Mouse (Mus musculus) macrophage (primary cell): ENCODE results near the gene Pkib. TPM values are rescaled to one million over a fixed set of nuclear protein-coding genes. Genes with fewer than 3 reads are reported as not detected.

Experiments
- H3K27ac ChIP-seq: fragments of 350-480 bp; formaldehyde crosslinking; 2 replicates; pipeline ENCODE4 v1.9.0; 2021
- H3K36me3 ChIP-seq: fragments of 350-480 bp; formaldehyde crosslinking; 2 replicates; pipeline ENCODE4 v1.9.0; 2021; ENCODE audit errors: inconsistent target
- H3K4me3 ChIP-seq: fragments of 350-480 bp; formaldehyde crosslinking; 2 replicates; pipeline ENCODE4 v1.9.0; 2021; ENCODE audit errors: inconsistent target
- H3K79me2 ChIP-seq: fragments of 350-480 bp; formaldehyde crosslinking; 2 replicates; pipeline ENCODE4 v1.9.0; 2021; ENCODE audit errors: inconsistent target
- WGBS: methylation state at CpG from one replicate; pipeline ENCODE4 v1.1.7; 2026; ENCODE audit warnings: inconsistent platforms; ENCODE audit not compliant: missing documents; 5-methylcytosine and 5-hydroxymethylcytosine counted together
- polyA plus RNA-seq: library from polyadenylated mRNA; stranded (reverse); fragments of 250-400 nt; gene quantifications from 3 replicates; pipeline ENCODE4 v1.2.4, GENCODE M21; 2018; ENCODE audit warnings: inconsistent platforms

Gene Pkib
- polyA plus RNA-seq, 1 experiment from 2014 or later, result 42.5 TPM

DNA sequence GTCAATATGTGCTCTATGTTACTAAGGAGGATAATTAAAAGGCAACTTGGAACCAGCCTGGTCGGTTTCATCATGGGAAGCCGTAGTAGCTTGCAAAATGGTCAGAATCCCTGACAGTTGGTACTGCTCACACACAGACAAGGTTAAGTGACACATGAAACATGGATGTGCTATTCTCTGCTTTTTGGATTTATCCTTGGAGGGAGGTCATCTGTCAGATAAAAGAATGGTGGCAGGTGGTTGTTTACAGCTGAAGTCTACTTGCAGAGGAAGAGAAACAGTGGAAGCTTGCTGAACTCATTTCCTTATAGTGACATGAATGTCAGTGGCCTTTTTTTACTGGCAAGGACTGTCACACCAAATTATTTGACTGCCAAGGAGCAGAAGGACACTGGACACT is 32.5 kb downstream of the Pkib start:
- Histone ChIP-seq H3K79me2 (no peaks in the 10 kb centered on the region), H3K27ac (no peak overlapping the region), H3K36me3 (no peaks in the 10 kb centered on the region), H3K4me3 (no peak overlapping the region)
- WGBS, result 95% methylated on average over 2 of the region's 2 CpGs

DNA sequence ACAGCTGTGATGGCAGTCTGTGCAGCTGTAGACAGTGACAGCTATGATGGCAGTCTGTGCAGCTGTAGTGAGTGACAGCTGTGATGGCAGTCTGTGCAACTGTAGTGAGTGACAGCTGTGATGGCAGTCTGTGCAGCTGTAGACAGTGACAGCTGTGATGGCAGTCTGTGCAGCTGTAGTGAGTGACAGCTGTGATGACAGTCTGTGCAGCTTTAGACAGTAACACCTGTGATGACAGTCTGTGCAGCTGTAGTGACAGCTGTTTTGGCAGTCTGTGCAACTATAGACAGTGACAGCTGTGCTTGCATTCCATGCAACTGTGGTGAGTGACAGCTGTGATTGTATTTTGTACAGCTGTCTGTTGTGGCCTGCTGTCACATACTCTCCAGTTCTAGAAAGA is 44.0 kb downstream of the Pkib start:
- Histone ChIP-seq H3K27ac (no peak overlapping the region), H3K79me2 (no peaks in the 10 kb centered on the region), H3K4me3 (no peak overlapping the region), H3K36me3 (no peaks in the 10 kb centered on the region)

DNA sequence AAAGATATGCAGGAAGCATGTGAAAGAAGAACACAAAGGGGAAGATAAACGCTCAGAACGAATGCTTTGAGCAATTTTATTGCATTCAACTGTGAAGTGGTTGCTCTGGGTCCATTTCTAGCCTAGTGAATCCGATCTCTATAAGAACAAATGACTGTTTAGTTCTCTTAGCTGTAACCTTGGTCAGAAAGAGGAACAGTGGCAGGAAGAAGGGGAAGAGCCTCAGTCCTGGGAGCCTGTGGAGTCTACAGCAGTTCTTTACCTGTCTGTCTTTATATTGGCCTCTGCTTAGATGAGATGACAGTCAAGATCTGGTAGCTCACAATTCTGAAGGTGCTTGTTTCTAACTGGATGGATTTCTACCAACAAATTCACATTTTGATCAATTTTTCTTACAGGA is 56.2 kb downstream of the Pkib start:
- 8% methylated on average over 3 of the region's 3 CpGs for WGBS

DNA sequence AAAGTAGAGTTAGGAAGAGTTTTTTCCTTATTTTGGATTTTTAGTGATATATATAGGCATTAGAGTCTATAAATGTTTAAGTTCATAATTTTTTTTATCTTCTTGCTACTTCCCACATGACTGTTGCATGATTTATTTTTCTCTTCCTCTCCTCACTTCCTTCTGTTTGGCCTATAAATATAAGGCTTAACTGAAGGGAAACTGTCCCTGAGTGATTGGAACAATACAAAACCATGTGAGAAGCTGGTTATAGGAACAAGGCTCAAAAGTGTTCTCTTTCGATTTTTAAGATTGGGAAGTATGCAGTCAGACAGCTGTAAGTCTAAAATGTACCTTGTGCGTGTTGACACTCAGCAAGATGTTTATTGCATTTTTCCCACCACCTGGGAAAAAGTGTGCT is 58.4 kb downstream of the Pkib start:
- 0% methylated on average over 2 of the region's 2 CpGs for WGBS
- H3K79me2 ChIP-seq, result no peaks in the 10 kb centered on the region
- peak overlapping the region; percentile 84 for H3K27ac ChIP-seq
- peak overlapping the region; percentile 4; the same call in 1 of the 2 replicates for H3K4me3 ChIP-seq
- no peaks in the 10 kb centered on the region for H3K36me3 ChIP-seq

More for the DNA sequence above, 56.2 kb downstream of the Pkib start:
- no peak overlapping the region for H3K27ac ChIP-seq
- H3K4me3 ChIP-seq, result no peak overlapping the region
- no peaks in the 10 kb centered on the region for H3K79me2 ChIP-seq
- H3K36me3 ChIP-seq, result no peaks in the 10 kb centered on the region

DNA sequence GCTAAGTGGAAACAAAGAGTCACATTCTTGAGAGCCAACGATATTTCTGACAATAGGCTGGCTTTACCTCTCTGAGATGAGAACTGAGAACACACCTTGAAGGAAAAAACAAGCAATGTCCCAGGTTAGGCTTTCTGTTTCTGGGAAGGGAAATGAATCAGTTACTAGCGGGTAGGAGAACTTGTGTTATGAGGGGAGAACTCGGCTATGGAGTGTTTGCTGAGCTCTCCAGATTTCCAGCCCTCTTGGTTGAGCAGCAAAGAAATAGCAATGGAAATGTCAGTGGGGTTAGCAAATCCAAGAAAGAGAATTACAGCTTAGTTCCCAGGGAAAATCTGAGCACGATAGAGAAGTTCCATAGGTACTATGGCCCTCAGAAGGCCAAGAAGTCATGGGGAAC is 70.5 kb downstream of the Pkib start:
- Histone ChIP-seq H3K36me3 (no peaks in the 10 kb centered on the region), H3K79me2 (no peaks in the 10 kb centered on the region), H3K27ac (no peak overlapping the region), H3K4me3 (no peak overlapping the region)
- 92% methylated on average over 4 of the region's 4 CpGs for WGBS

DNA sequence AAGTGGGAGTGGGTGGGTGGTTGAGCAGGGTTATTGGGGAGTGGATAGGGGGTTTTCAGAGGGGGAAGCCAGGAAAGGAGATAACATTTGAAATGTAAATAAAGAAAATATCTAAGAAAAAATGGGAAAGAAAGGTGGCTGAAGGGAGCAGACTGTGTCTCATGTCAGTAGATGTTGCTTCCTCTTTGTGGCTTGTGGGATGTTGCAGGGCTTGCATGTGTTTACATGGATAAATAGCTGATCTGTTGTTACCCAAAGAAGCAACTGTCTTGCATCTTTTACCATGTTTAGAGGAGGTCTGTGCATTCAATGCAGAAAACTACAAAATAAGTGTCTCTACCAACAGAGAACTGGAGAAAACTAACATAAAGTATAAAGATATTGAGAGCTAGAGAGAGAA is 89.3 kb downstream of the Pkib start:
- Histone ChIP-seq H3K36me3 (no peaks in the 10 kb centered on the region), H3K79me2 (no peaks in the 10 kb centered on the region), H3K27ac (peak overlapping the region; percentile 87), H3K4me3 (no peak overlapping the region)

DNA sequence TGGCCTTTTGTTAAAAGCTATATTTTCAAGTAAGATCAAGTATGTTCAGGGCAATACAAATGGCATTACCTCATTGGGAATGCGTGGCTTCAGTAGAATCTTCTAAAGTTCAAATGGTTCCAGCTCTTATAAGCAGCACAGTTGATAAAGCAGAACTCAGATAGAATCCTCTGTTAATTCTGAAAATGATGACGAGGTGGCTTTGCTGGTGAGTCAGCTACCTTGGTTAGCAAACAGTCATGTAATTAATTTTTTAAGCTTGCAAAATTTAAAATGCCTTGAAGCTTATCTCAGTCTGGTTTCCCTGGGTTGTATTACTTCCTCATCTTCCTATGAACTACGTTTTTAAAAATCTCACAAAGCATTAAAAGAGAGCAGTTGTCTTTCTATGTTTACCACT is 90.6 kb downstream of the Pkib start:
- Histone ChIP-seq H3K27ac (peak overlapping the region; percentile 87), H3K4me3 (no peak overlapping the region)
- WGBS, result 27% methylated on average over 3 of the region's 3 CpGs

DNA sequence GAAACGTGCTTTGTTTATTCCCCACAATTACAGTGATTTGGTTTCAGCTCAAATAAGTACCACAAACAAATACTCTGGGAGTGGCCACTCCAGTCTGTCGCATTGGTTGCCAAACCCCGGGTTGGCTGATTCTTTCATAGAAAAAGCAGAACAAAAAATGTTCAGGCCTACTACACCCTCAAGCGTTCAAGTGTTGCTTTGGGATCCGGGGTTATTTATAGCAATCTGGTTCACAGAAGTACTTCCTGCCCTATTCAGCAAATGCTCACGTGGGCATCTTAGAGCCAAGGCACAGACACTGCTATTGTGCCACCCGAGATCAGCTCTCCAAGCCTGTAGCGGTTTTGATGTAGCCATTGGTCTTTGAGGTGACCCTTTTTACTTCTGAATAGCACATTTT is 95.9 kb downstream of the Pkib start:
- Histone ChIP-seq H3K79me2 (peaks cover 49% of the 10 kb centered on the region), H3K27ac (peak overlapping the region; percentile 85), H3K4me3 (peak overlapping the region; percentile 52), H3K36me3 (no peaks in the 10 kb centered on the region)
- WGBS, result 0% methylated on average over 8 of the region's 8 CpGs

More for the DNA sequence above, 90.6 kb downstream of the Pkib start:
- Histone ChIP-seq H3K36me3 (no peaks in the 10 kb centered on the region), H3K79me2 (no peaks in the 10 kb centered on the region)

DNA sequence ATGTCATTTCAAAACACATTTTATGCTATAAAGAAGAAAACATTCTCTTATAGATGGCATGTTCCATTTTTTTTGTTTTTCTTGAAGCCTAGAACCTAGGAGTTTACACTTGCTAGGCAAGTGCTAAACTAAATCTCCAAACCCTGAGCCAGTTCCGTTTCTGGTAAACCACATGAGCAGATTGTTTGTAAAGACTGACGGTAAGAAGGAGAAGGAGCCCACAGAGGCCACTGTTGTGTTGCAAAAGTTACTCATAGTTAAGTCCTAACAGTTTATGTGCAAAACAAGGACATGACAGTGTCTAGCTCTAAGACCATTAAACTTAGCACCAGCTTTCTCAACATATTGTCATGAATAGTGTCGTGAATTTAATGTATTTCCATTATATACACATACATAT is 99.9 kb downstream of the Pkib start:
- Histone ChIP-seq H3K27ac (peak overlapping the region; percentile 7), H3K36me3 (0 out of 2 replicates have a peak, but pooled peaks cover 17% of the 10 kb centered on the region), H3K79me2 (peaks cover 80% of the 10 kb centered on the region), H3K4me3 (no peak overlapping the region)
- 11% methylated on average over 3 of the region's 3 CpGs for WGBS

DNA sequence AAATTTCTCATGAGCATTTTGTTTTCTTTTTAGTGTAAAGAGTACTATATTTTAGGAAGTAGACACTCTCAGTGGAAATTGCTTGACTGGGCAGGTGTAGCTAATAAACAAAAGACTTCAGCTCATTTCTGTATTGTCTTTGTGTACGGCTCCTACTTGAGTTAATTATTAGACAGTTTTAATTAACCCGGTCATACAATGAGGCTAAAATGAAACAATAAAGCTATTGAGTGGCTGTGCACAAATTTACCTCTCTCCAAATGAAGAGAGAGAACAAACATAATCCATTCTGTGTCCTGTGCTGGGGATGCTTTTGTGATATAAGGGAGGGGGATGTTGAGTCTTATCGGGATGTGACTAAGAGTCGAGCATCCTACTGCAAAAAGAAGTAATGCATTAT is 109.0 kb downstream of the Pkib start:
- Histone ChIP-seq H3K36me3 (peaks cover 21% of the 10 kb centered on the region), H3K4me3 (no peak overlapping the region), H3K27ac (no peak overlapping the region), H3K79me2 (peaks cover under 1% of the 10 kb centered on the region; the same call in 1 of the 2 replicates)
- 95% methylated on average over 4 of the region's 4 CpGs for WGBS

DNA sequence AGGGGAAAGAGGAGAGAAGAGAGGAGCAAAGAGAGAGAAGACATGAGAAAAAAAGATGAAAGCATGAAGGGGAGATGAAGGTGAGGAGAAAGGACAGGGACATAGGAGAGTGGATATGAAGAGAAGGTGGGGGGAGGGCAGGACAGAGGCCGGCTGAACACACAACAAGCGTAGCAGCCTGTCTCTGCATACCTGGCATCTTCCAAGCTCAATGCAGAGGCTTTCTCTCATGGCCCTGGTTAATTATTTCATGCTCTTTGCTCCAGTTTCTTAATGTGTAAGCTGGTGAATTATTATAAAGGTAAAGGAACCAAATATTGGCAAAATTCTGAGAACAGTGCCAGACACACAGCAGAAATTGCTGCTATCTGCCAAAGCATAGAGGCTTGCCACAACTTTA is 109.6 kb downstream of the Pkib start:
- WGBS, result 89% methylated on average over 2 of the region's 2 CpGs
- peaks cover 19% of the 10 kb centered on the region for H3K36me3 ChIP-seq
- no peaks in the 10 kb centered on the region for H3K79me2 ChIP-seq
- no peak overlapping the region for H3K4me3 ChIP-seq
- no peak overlapping the region for H3K27ac ChIP-seq

DNA sequence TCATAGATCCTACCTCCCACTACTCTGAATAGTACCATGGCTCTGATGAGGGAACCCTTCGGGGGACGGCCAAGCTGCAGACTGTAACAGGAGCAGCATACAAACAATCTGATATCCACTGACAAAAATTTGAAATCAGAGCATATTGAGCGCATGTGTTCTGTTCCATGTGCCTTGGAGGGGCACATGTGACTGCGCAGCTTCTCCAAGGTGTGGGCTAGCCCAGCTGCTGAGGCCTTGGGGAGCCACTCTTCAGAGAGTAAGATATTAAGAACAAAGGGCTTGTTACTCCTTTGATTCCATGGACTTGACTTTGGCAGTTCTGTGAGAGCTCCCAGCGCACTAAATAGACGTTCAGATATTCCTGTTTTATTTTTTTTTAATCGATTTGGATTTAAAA is 111.3 kb downstream of the Pkib start:
- WGBS, result 85% methylated on average over 7 of the region's 7 CpGs
- H3K79me2 ChIP-seq, result no peaks in the 10 kb centered on the region
- H3K4me3 ChIP-seq, result no peak overlapping the region
- H3K27ac ChIP-seq, result no peak overlapping the region
- H3K36me3 ChIP-seq, result 0 out of 2 replicates have a peak, but pooled peaks cover 4% of the 10 kb centered on the region

DNA sequence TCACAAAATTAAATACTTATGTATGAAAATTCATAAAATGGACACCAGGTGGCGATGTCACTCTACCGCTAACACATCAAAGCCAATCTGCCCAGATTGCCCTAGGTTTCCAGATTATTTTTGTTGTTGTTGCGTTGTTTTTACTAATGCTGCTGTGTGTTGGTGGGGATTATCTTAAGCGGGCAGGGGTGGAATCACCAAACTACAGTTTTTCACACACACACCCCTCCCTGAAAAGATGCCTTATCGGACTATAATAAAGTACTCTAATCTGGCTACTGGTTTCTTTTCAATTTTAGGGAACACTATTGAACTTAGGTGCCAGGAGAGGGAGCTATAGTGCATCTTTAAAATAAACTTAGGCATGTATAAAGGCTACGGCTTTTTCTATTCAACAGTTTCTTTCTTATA is 111.8 kb downstream of the Pkib start:
- no peaks in the 10 kb centered on the region for H3K36me3 ChIP-seq
- 4% methylated on average over 5 of the region's 6 CpGs for WGBS
- H3K27ac ChIP-seq, result no peak overlapping the region
- H3K4me3 ChIP-seq, result peak overlapping the region; percentile 35
- H3K79me2 ChIP-seq, result no peaks in the 10 kb centered on the region

DNA sequence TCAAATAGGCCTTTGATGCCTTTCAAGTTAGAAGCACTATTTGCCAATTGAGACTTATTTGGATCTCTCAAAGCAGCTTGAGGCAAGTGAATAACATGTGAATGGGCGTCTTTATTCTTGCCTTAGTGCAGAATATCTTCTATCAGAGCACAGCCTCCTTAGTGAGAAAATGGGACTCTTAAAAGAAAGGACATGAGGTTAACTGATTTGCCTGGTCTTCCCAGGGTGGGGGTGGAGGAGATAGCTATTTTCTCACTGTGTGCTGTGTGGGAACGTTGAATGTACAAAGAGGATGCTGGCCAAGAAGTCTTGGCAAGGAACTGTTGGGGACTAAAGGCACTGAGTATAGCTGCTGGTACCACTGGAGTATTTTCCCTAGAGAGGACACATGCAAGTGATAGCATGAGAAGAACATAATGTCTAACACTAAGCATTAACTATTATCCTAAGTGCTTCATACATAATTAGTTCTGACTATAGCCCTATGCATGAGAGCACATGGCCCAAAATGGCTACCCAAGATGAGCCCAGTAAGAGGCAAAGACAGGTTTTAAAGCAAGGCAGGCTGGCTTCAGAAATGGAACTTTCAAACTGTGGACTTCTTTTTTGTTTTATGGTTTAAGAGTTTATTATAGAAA is 112.5 kb downstream of the Pkib start:
- Histone ChIP-seq H3K79me2 (no peaks in the 10 kb centered on the region), H3K4me3 (no peak overlapping the region), H3K36me3 (no peaks in the 10 kb centered on the region), H3K27ac (no peak overlapping the region)
- WGBS, result 69% methylated on average over 2 of the region's 2 CpGs

DNA sequence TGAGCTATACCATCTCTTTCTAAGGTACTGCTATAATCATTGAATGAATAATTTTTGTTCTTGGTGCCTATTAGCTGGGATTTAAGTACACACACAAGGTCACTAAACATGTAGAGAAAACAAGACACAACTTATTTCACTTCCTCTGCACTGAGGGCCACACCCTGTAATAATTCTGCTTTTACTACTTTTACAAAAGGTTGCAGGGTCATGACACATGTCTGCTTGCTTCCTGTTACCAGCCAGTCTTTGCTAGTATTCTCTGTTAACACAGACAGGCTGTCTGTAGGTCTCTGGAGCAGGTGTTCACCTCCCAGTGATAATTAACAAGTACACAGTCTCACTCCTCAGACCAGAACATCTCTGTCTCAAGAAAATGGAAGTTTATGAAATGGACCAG is 113.7 kb downstream of the Pkib start:
- H3K79me2 ChIP-seq, result no peaks in the 10 kb centered on the region
- H3K27ac ChIP-seq, result no peak overlapping the region
- no peak overlapping the region for H3K4me3 ChIP-seq
- no peaks in the 10 kb centered on the region for H3K36me3 ChIP-seq

DNA sequence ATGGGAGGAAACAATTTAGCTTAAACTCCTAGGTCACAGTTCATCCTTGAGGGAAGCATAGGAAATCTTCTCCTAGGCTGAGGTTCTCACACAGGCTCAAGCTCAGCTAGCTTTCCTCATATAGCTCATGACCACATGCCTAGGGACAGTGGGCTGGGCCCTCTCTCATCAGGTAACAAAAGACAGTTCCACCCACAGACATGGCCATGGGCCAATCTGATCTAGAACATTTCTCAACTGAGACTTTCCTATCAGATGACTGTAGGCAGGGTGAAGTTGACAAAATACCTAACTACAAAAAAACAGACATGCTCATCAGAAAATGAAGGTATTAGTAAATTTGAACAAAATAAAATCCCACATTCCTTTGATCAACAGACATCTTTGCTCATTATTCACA is 115.3 kb downstream of the Pkib start:
- Histone ChIP-seq H3K36me3 (no peaks in the 10 kb centered on the region), H3K27ac (no peak overlapping the region), H3K79me2 (no peaks in the 10 kb centered on the region), H3K4me3 (no peak overlapping the region)
